8 mouse cellular contexts compared by ENCODE assay signal in genomic region chr1:33756258-33757032, GRCm38 (mm10). TPM values are rescaled to one million over a fixed set of nuclear protein-coding genes. Genes with fewer than 3 reads are reported as not detected.
A peak's percentile ranks its signal among the peaks of the same experiment; 100 is the strongest.
DNase-seq lines count a peak whose midpoint lies in the region; ATAC-seq lines count a peak whose summit lies in the region.

No protein-coding gene starts in this region.

- 18% methylated on average over 18 of the region's 18 CpGs for WGBS in lung, embryonic 16.5 days
- 35% methylated on average over 18 of the region's 18 CpGs for WGBS in hindbrain, embryonic 14.5 days
- 34% methylated on average over 18 of the region's 18 CpGs for WGBS in midbrain, embryonic 13.5 days

- H3K36me3 ChIP-seq in lung, embryonic 16.5 days (ENCODE audit: control insufficient read depth, insufficient read depth, low read length), result no peaks in the 10 kb centered on the region
- peaks cover 11% of the 10 kb centered on the region for H3K36me3 ChIP-seq in hindbrain, embryonic 14.5 days (replicated peaks; ENCODE audit: control insufficient read depth, insufficient read depth)
- peaks cover 4% of the 10 kb centered on the region; the same call in 1 of the 2 replicates for H3K36me3 ChIP-seq in midbrain, embryonic 13.5 days

- H3K4me1 ChIP-seq in lung, embryonic 16.5 days (replicated peaks; ENCODE audit: control insufficient read depth, insufficient read depth, low read length), result peaks cover 17% of the 10 kb centered on the region
- peaks cover 12% of the 10 kb centered on the region; the same call in 1 of the 2 replicates for H3K4me1 ChIP-seq in hindbrain, embryonic 14.5 days (replicated peaks; ENCODE audit: control insufficient read depth, insufficient read depth, low read length)
- peaks cover 21% of the 10 kb centered on the region for H3K4me1 ChIP-seq in midbrain, embryonic 13.5 days (replicated peaks)

- H3K27me3 ChIP-seq in lung, embryonic 16.5 days (ENCODE audit: control insufficient read depth, insufficient read depth, low read depth, low read length), result no peaks in the 10 kb centered on the region
- H3K27me3 ChIP-seq in hindbrain, embryonic 14.5 days (ENCODE audit: control insufficient read depth, insufficient read depth, low read length), result peaks cover 4% of the 10 kb centered on the region; the same call in 1 of the 2 replicates
- no peaks in the 10 kb centered on the region for H3K27me3 ChIP-seq in midbrain, embryonic 13.5 days

- DNase-seq in lung, postnatal 36 days, result no peak
- DNase-seq in hindbrain, embryonic 14.5 days (ENCODE audit: low spot score), result no peak
- no peak for DNase-seq in Muller cell, postnatal 12 days (ENCODE audit: inconsistent ontology term)
- DNase-seq in cerebellum, adult 11 months, result no peak

- peak overlapping the region; percentile 82 for H3K9ac ChIP-seq in lung, embryonic 16.5 days (ENCODE audit: low read length)
- peak overlapping the region; percentile 77; the same call in 1 of the 2 replicates for H3K9ac ChIP-seq in hindbrain, embryonic 14.5 days
- peak overlapping the region; percentile 81; the same call in 1 of the 2 replicates for H3K9ac ChIP-seq in midbrain, embryonic 13.5 days (replicated peaks)

- no peak overlapping the region for H3K27ac ChIP-seq in lung, embryonic 16.5 days (ENCODE audit: low read length)
- no peak overlapping the region for H3K27ac ChIP-seq in hindbrain, embryonic 14.5 days
- no peak overlapping the region for H3K27ac ChIP-seq in midbrain, embryonic 13.5 days

- H3K4me2 ChIP-seq in lung, embryonic 16.5 days (ENCODE audit: low read depth, low read length), result peak overlapping the region; percentile 94
- peak overlapping the region; percentile 98 for H3K4me2 ChIP-seq in hindbrain, embryonic 14.5 days (replicated peaks)
- H3K4me2 ChIP-seq in midbrain, embryonic 13.5 days (replicated peaks), result peak overlapping the region; percentile 97

- ATAC-seq in lung, embryonic 16.5 days (ENCODE audit: low read depth), result no peak
- ATAC-seq in common myeloid progenitor, adult 5-6 weeks (replicated peaks; ENCODE audit: low read depth, poor library complexity, severe bottlenecking), result 0 out of 2 replicates have a peak, but pooled peaks have one; percentile 10
- no peak for ATAC-seq in hindbrain, embryonic 14.5 days (ENCODE audit: low FRiP score)
- ATAC-seq in midbrain, embryonic 13.5 days, result no peak
- ATAC-seq in megakaryocyte-erythroid progenitor cell, adult 5-6 weeks (replicated peaks; ENCODE audit: low FRiP score, low TSS enrichment, poor library complexity, severe bottlenecking), result no peak

- H3K9me3 ChIP-seq in lung, embryonic 16.5 days (ENCODE audit: control insufficient read depth, low read length), result no peaks in the 10 kb centered on the region
- H3K9me3 ChIP-seq in hindbrain, embryonic 14.5 days (ENCODE audit: control insufficient read depth, low read length), result no peaks in the 10 kb centered on the region
- H3K9me3 ChIP-seq in midbrain, embryonic 13.5 days, result no peaks in the 10 kb centered on the region

- peak overlapping the region; percentile 79 for H3K4me3 ChIP-seq in lung, embryonic 16.5 days (ENCODE audit: low read length)
- H3K4me3 ChIP-seq in hindbrain, embryonic 14.5 days (replicated peaks; ENCODE audit: low read length), result peak overlapping the region; percentile 73
- H3K4me3 ChIP-seq in midbrain, embryonic 13.5 days (replicated peaks), result peak overlapping the region; percentile 62

RNA-seq across cellular contexts. Expression of gene Bag2, which starts 1.1 kb away (rescaled TPM):
- 39.0 and 39.3 TPM in 2 replicates for polyA plus RNA-seq in lung, embryonic 16.5 days (2015; fragmentation: Nextera tagmentation; extraction: Ambion mirVana)
- total RNA-seq in common myeloid progenitor, adult 5-6 weeks (2017), result 35.4 and 43.8 TPM in 2 replicates
- 22.6 and 25.5 TPM in 2 replicates for polyA plus RNA-seq in hindbrain, embryonic 14.5 days (2014; fragmentation: Nextera tagmentation; extraction: Ambion mirVana)
- polyA plus RNA-seq in midbrain, embryonic 13.5 days (2015; fragmentation: Nextera tagmentation; extraction: Ambion mirVana), result 17.4 and 18.5 TPM in 2 replicates
- 66.0 and 89.5 TPM in 2 replicates for total RNA-seq in megakaryocyte-erythroid progenitor cell, adult 5-6 weeks (2014; fragmentation: Nextera tagmentation)
- 64.8 and 76.6 TPM in 2 replicates for total RNA-seq in megakaryocyte-erythroid progenitor cell, adult 5-6 weeks (2017)

RNA-seq across cellular contexts. Expression of gene Rab23, which starts 36.8 kb away (rescaled TPM):
- 21.0 and 24.9 TPM in 2 replicates for polyA plus RNA-seq in lung, embryonic 16.5 days (2015; fragmentation: Nextera tagmentation; extraction: Ambion mirVana)
- 3.7 and 4.3 TPM in 2 replicates for total RNA-seq in common myeloid progenitor, adult 5-6 weeks (2017)
- 27.9 and 28.8 TPM in 2 replicates for polyA plus RNA-seq in hindbrain, embryonic 14.5 days (2014; fragmentation: Nextera tagmentation; extraction: Ambion mirVana)
- 27.3 and 29.9 TPM in 2 replicates for polyA plus RNA-seq in midbrain, embryonic 13.5 days (2015; fragmentation: Nextera tagmentation; extraction: Ambion mirVana)
- total RNA-seq in megakaryocyte-erythroid progenitor cell, adult 5-6 weeks (2014; fragmentation: Nextera tagmentation), result 1.6 and 3.5 TPM in 2 replicates
- total RNA-seq in megakaryocyte-erythroid progenitor cell, adult 5-6 weeks (2017), result 0.99 and 4.2 TPM in 2 replicates

RNA-seq across cellular contexts. Expression of gene Zfp451, which starts 58.0 kb away (rescaled TPM):
- polyA plus RNA-seq in lung, embryonic 16.5 days (2015; fragmentation: Nextera tagmentation; extraction: Ambion mirVana), result 22.4 and 23.3 TPM in 2 replicates
- 32.9 and 44.4 TPM in 2 replicates for total RNA-seq in common myeloid progenitor, adult 5-6 weeks (2017)
- polyA plus RNA-seq in hindbrain, embryonic 14.5 days (2014; fragmentation: Nextera tagmentation; extraction: Ambion mirVana), result 58.5 and 64.9 TPM in 2 replicates
- 46.8 and 47.4 TPM in 2 replicates for polyA plus RNA-seq in midbrain, embryonic 13.5 days (2015; fragmentation: Nextera tagmentation; extraction: Ambion mirVana)
- 39.7 and 44.7 TPM in 2 replicates for total RNA-seq in megakaryocyte-erythroid progenitor cell, adult 5-6 weeks (2014; fragmentation: Nextera tagmentation)
- 18.7 and 37.2 TPM in 2 replicates for total RNA-seq in megakaryocyte-erythroid progenitor cell, adult 5-6 weeks (2017)
